Mouse (Mus musculus): ENCODE measurements around the gene Stfa3. TPM values are rescaled to one million over a fixed set of nuclear protein-coding genes. Genes with fewer than 3 reads are reported as not detected.
A peak's percentile ranks its signal among the peaks of the same experiment; 100 is the strongest.

Gene Stfa3
- polyA plus RNA-seq, 2 experiments: 36.7 to 37.9 TPM

DNA sequence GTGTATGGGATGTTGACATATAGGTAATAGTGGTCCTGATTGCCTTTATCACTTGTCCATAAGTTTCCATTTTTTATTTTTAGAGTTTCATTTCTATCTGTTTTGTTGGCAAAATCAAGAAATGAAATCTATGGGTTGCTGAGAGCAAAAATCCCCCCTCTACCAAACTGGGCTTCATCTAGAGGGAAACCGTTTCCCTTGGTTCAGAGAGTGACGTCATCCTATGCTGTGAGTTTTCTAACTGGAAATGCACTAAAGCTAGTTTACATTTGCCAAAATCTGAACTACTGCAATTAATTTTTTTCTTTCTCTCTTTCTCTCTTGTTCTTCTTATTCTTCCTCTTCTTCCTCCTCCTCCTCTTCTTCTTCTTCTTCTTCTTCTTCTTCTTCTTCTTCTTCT, 19.7 kb upstream of the Stfa3 start:
- no peak overlapping the region for H3K4me2 ChIP-seq (ENCODE audit: low read depth)
- no peak overlapping the region for H3K27ac ChIP-seq
- no peak for ATAC-seq (ENCODE audit: insufficient read depth)
- H3K4me1 ChIP-seq (replicated peaks; ENCODE audit: control insufficient read depth in 2 of 2, insufficient read depth in 2 of 2, low read length in 1 of 2): no peaks in the 10 kb centered on the region
- no peaks in the 10 kb centered on the region for H3K36me3 ChIP-seq (replicated peaks; ENCODE audit: control insufficient read depth, insufficient read depth, low read depth)
- H3K4me3 ChIP-seq (ENCODE audit: insufficient read depth in 1 of 2, low read depth in 2 of 2, low read length in 2 of 2): no peak overlapping the region
- H3K9me3 ChIP-seq (ENCODE audit: control insufficient read depth, low read length): no peaks in the 10 kb centered on the region
- 34% methylated on average over 2 of the region's 2 CpGs for WGBS (ENCODE audit: insufficient replicate concordance)
- no peaks in the 10 kb centered on the region for H3K27me3 ChIP-seq (ENCODE audit: control insufficient read depth, insufficient read depth, low read length)
- TF ChIP-seq CTCF (IDR thresholded peaks at IDR 0.05; ENCODE audit: low read depth) (no peak), EP300 (IDR thresholded peaks at IDR 0.05; ENCODE audit: low read depth) (no peak)
- no peak overlapping the region for H3K9ac ChIP-seq (replicated peaks)
- no peak for DNase-seq (ENCODE audit: low read depth in 3 of 3, low spot score in 3 of 3)

- TF ChIP-seq CTCF (IDR thresholded peaks at IDR 0.05; ENCODE audit: low read depth) (peak; percentile 77), EP300 (IDR thresholded peaks at IDR 0.05; ENCODE audit: low read depth) (no peak)
- Histone ChIP-seq H3K27ac (no peak overlapping the region), H3K36me3 (replicated peaks; ENCODE audit: control insufficient read depth, insufficient read depth, low read depth) (no peaks in the 10 kb centered on the region), H3K4me2 (ENCODE audit: low read depth) (no peak overlapping the region), H3K9ac (replicated peaks) (no peak overlapping the region), H3K27me3 (ENCODE audit: control insufficient read depth, insufficient read depth, low read length) (no peaks in the 10 kb centered on the region), H3K4me3 (ENCODE audit: insufficient read depth in 1 of 2, low read depth in 2 of 2, low read length in 2 of 2) (no peak overlapping the region), H3K9me3 (ENCODE audit: control insufficient read depth, low read length) (no peaks in the 10 kb centered on the region), H3K4me1 (replicated peaks; ENCODE audit: control insufficient read depth in 2 of 2, insufficient read depth in 2 of 2, low read length in 1 of 2) (no peaks in the 10 kb centered on the region)
- ATAC-seq (ENCODE audit: insufficient read depth) (no peak), DNase-seq (ENCODE audit: low read depth in 3 of 3, low spot score in 3 of 3) (no peak)
- 39% methylated on average over 17 of the region's 17 CpGs for WGBS (ENCODE audit: insufficient replicate concordance)
Measured at GRCm38 (mm10) chr16:36473217-36474216, 18.3 kb upstream of the Stfa3 start.

GRCm38 (mm10) chr16:36471066-36471633, 16.0 kb upstream of the Stfa3 start:
- Histone ChIP-seq H3K9me3 (ENCODE audit: control insufficient read depth, low read length) (no peaks in the 10 kb centered on the region), H3K4me3 (ENCODE audit: insufficient read depth in 1 of 2, low read depth in 2 of 2, low read length in 2 of 2) (no peak overlapping the region), H3K4me2 (ENCODE audit: low read depth) (no peak overlapping the region), H3K27ac (no peak overlapping the region), H3K9ac (replicated peaks) (no peak overlapping the region), H3K27me3 (ENCODE audit: control insufficient read depth, insufficient read depth, low read length) (no peaks in the 10 kb centered on the region), H3K4me1 (replicated peaks; ENCODE audit: control insufficient read depth in 2 of 2, insufficient read depth in 2 of 2, low read length in 1 of 2) (no peaks in the 10 kb centered on the region), H3K36me3 (replicated peaks; ENCODE audit: control insufficient read depth, insufficient read depth, low read depth) (no peaks in the 10 kb centered on the region)
- DNase-seq (ENCODE audit: low read depth in 3 of 3, low spot score in 3 of 3): no peak
- TF ChIP-seq EP300 (IDR thresholded peaks at IDR 0.05; ENCODE audit: low read depth) (no peak), CTCF (IDR thresholded peaks at IDR 0.05; ENCODE audit: low read depth) (no peak)
- ATAC-seq (ENCODE audit: insufficient read depth): no peak
- 47% methylated on average over 13 of the region's 13 CpGs for WGBS (ENCODE audit: insufficient replicate concordance)

- no peak overlapping the region for H3K4me2 ChIP-seq (ENCODE audit: low read depth)
- H3K27me3 ChIP-seq (ENCODE audit: control insufficient read depth, insufficient read depth, low read length): no peaks in the 10 kb centered on the region
- no peaks in the 10 kb centered on the region for H3K36me3 ChIP-seq (replicated peaks; ENCODE audit: control insufficient read depth, insufficient read depth, low read depth)
- peak; percentile 42; the same call in 1 of the 2 replicates for TF ChIP-seq CTCF (IDR thresholded peaks at IDR 0.05; ENCODE audit: low read depth)
- TF ChIP-seq EP300 (IDR thresholded peaks at IDR 0.05; ENCODE audit: low read depth): no peak
- no peak overlapping the region for H3K4me3 ChIP-seq (ENCODE audit: insufficient read depth in 1 of 2, low read depth in 2 of 2, low read length in 2 of 2)
- no peak for DNase-seq (ENCODE audit: low read depth in 3 of 3, low spot score in 3 of 3)
- no peak overlapping the region for H3K27ac ChIP-seq
- no peaks in the 10 kb centered on the region for H3K4me1 ChIP-seq (replicated peaks; ENCODE audit: control insufficient read depth in 2 of 2, insufficient read depth in 2 of 2, low read length in 1 of 2)
- ATAC-seq (ENCODE audit: insufficient read depth): no peak
- H3K9me3 ChIP-seq (ENCODE audit: control insufficient read depth, low read length): no peaks in the 10 kb centered on the region
- no peak overlapping the region for H3K9ac ChIP-seq (replicated peaks)
- 3% methylated on average over 2 of the region's 2 CpGs for WGBS (ENCODE audit: insufficient replicate concordance)
Measured at GRCm38 (mm10) chr16:36469955-36470478, 14.8 kb upstream of the Stfa3 start.

- Histone ChIP-seq H3K4me3 (ENCODE audit: insufficient read depth in 1 of 2, low read depth in 2 of 2, low read length in 2 of 2) (no peak overlapping the region), H3K9me3 (ENCODE audit: control insufficient read depth, low read length) (no peaks in the 10 kb centered on the region), H3K4me2 (ENCODE audit: low read depth) (no peak overlapping the region), H3K27me3 (ENCODE audit: control insufficient read depth, insufficient read depth, low read length) (no peaks in the 10 kb centered on the region), H3K27ac (no peak overlapping the region), H3K9ac (replicated peaks) (no peak overlapping the region), H3K4me1 (replicated peaks; ENCODE audit: control insufficient read depth in 2 of 2, insufficient read depth in 2 of 2, low read length in 1 of 2) (no peaks in the 10 kb centered on the region), H3K36me3 (replicated peaks; ENCODE audit: control insufficient read depth, insufficient read depth, low read depth) (no peaks in the 10 kb centered on the region)
- 76% methylated on average over 9 of the region's 9 CpGs for WGBS (ENCODE audit: insufficient replicate concordance)
- DNase-seq (ENCODE audit: low read depth in 3 of 3, low spot score in 3 of 3): no peak
- ATAC-seq (ENCODE audit: insufficient read depth): no peak
- no peak for TF ChIP-seq CTCF (IDR thresholded peaks at IDR 0.05; ENCODE audit: low read depth)
- no peak for TF ChIP-seq EP300 (IDR thresholded peaks at IDR 0.05; ENCODE audit: low read depth)
Measured at GRCm38 (mm10) chr16:36469367-36469766, 14.2 kb upstream of the Stfa3 start.
